Mouse (Mus musculus): ENCODE measurements around the gene Rasgef1a. TPM values are rescaled to one million over a fixed set of nuclear protein-coding genes. Genes with fewer than 3 reads are reported as not detected.

Gene Rasgef1a
- polyA plus RNA-seq, 1 experiment from 2014 or later: 0.15 TPM

Small RNA genes lying within 50 kb of the gene (microRNA-seq; reads per million reads assigned to microRNA genes)
- not detected for gene Mir7044

Other genes starting within 250 kb of the Rasgef1a start
- 110 and 112 TPM in 2 replicates for gene Zfp637, start 170.3 kb upstream of the Rasgef1a start, polyA plus RNA-seq (2014; fragmentation: Nextera tagmentation; extraction: Ambion mirVana)
- 11.8 and 12.5 TPM in 2 replicates for gene Zfp239, start 149.3 kb upstream of the Rasgef1a start, polyA plus RNA-seq (2014; fragmentation: Nextera tagmentation; extraction: Ambion mirVana)
- gene Hnrnpf, start 111.1 kb upstream of the Rasgef1a start, polyA plus RNA-seq (2014; fragmentation: Nextera tagmentation; extraction: Ambion mirVana): 723 and 735 TPM in 2 replicates
- 1.4 and 2.1 TPM in 2 replicates for gene Fxyd4, start 73.7 kb upstream of the Rasgef1a start, polyA plus RNA-seq (2014; fragmentation: Nextera tagmentation; extraction: Ambion mirVana)
- gene Csgalnact2, start 127.7 kb downstream of the Rasgef1a start, polyA plus RNA-seq (2014; fragmentation: Nextera tagmentation; extraction: Ambion mirVana): 8.1 and 8.2 TPM in 2 replicates
- 1.5 and 2.3 TPM in 2 replicates for gene Ret, start 186.3 kb downstream of the Rasgef1a start, polyA plus RNA-seq (2014; fragmentation: Nextera tagmentation; extraction: Ambion mirVana)

Measured in midbrain, embryonic 11.5 days (tissue).